Mouse (Mus musculus) small intestine, adult 2 months (tissue): Measurements from ENCODE around the gene Nudt16l1. TPM values are rescaled to one million over a fixed set of nuclear protein-coding genes. Genes with fewer than 3 reads are reported as not detected.
A peak's percentile ranks its signal among the peaks of the same experiment; 100 is the strongest.

Experiments used
- H3K27ac ChIP-seq: fragments of 200-500 bp; 2 replicates; pipeline ENCODE4 v1.5.1; 2012; ENCODE audit warnings: low read depth, low read length, control low read depth, inconsistent platforms; ENCODE audit not compliant: insufficient read depth
- H3K27me3 ChIP-seq: fragments of 200-500 bp; 2 replicates; pipeline ENCODE4 v1.6.1; 2012; ENCODE audit warnings: mild to moderate bottlenecking, moderate library complexity, low read length, inconsistent platforms; ENCODE audit not compliant: control insufficient read depth, insufficient read depth
- H3K36me3 ChIP-seq: fragments of 200-500 bp; 2 replicates; pipeline ENCODE4 v1.6.1; 2012; ENCODE audit warnings: mild to moderate bottlenecking, low read length, control low read depth, inconsistent platforms; ENCODE audit not compliant: control insufficient read depth, insufficient read depth
- H3K4me1 ChIP-seq: fragments of 200-500 bp; 2 replicates; pipeline ENCODE4 v1.6.1; 2012; ENCODE audit warnings: low read length, inconsistent platforms, mixed read lengths; ENCODE audit not compliant: control insufficient read depth, insufficient read depth, insufficient read length
- H3K4me3 ChIP-seq: fragments of 200-500 bp; 2 replicates; pipeline ENCODE4 v1.5.1; 2012; ENCODE audit warnings: low read depth, mild to moderate bottlenecking, control low read depth, inconsistent platforms, low read length, moderate library complexity
- CTCF ChIP-seq: fragments of 200-500 bp; IDR thresholded peaks from 2 replicates; pipeline ENCODE4 v1.5.1; 2012; ENCODE audit warnings: low read depth, mild to moderate bottlenecking, control low read depth, inconsistent platforms, low read length, moderate library complexity, mixed read lengths; ENCODE audit not compliant: insufficient replicate concordance, insufficient read length; ENCODE audit errors: extremely low read depth
- POLR2A ChIP-seq: fragments of 200-500 bp; IDR thresholded peaks from 2 replicates; pipeline ENCODE4 v1.6.1; 2012; ENCODE audit warnings: low read depth, mild to moderate bottlenecking, control low read depth, inconsistent platforms, low read length, moderate library complexity
- WGBS: fragments of 180-500 bp; shearing (Covaris S2); methylation state at CpG from one replicate; pipeline ENCODE4 v1.1.7; 2018; 5-methylcytosine and 5-hydroxymethylcytosine counted together
- polyA plus RNA-seq: library from polyadenylated mRNA; depleted of rRNA; stranded (reverse); fragments of >200 nt; gene quantifications from 2 replicates; pipeline ENCODE4 v1.2.3, GENCODE M21; 2012

The Nudt16l1 gene
- polyA plus RNA-seq, 1 experiment = 42.6 TPM

DNA sequence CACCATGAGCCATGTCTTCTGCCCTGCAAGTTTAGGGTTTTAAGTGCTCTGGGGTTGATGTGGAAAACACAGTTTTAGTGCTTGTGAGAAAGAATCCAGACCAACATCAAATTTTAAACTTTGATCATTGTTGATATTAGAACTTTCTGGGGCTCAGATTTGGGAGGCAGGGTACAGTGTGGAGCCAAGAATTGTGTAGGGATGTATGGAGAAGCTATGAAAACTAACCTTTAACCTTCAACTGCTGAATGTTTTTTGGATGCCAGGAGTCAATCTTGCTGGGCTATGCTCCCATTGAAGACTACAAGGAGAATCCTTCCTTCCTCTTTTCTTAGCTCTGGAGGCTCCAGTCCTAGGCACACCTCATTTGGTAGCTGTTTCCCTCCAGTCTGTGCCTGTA is 32.0 kb upstream of the Nudt16l1 start:
- Histone ChIP-seq H3K27me3 (no peaks in the 10 kb centered on the region), H3K4me1 (peaks cover 18% of the 10 kb centered on the region; the same call in 1 of the 2 replicates), H3K27ac (no peak overlapping the region), H3K4me3 (no peak overlapping the region), H3K36me3 (peaks cover 30% of the 10 kb centered on the region)
- no peak for TF ChIP-seq POLR2A
- TF ChIP-seq CTCF = no peak

- TF ChIP-seq CTCF (no peak), POLR2A (no peak)
- H3K27me3 ChIP-seq = no peaks in the 10 kb centered on the region
- peaks cover 18% of the 10 kb centered on the region; the same call in 1 of the 2 replicates for H3K4me1 ChIP-seq
- WGBS = 62% methylated on average over 2 of the region's 2 CpGs
- no peak overlapping the region for H3K27ac ChIP-seq
- no peak overlapping the region for H3K4me3 ChIP-seq
- H3K36me3 ChIP-seq = peaks cover 37% of the 10 kb centered on the region
These were observed 31.2 kb upstream of the Nudt16l1 start for GRCm38 (mm10) chr16:4907386-4907785.

- WGBS = 87% methylated on average over 5 of the region's 5 CpGs
- peaks cover 41% of the 10 kb centered on the region for H3K36me3 ChIP-seq
- H3K27ac ChIP-seq = no peak overlapping the region
- H3K4me1 ChIP-seq = peaks cover 18% of the 10 kb centered on the region; the same call in 1 of the 2 replicates
- H3K4me3 ChIP-seq = no peak overlapping the region
- H3K27me3 ChIP-seq = no peaks in the 10 kb centered on the region
- TF ChIP-seq POLR2A = no peak
- TF ChIP-seq CTCF = no peak
These were observed 30.6 kb upstream of the Nudt16l1 start for GRCm38 (mm10) chr16:4907972-4908371.

GRCm38 (mm10) chr16:4909745-4910144 is 28.8 kb upstream of the Nudt16l1 start:
- TF ChIP-seq POLR2A (no peak), CTCF (no peak)
- Histone ChIP-seq H3K27ac (no peak overlapping the region), H3K4me3 (no peak overlapping the region), H3K27me3 (no peaks in the 10 kb centered on the region), H3K36me3 (peaks cover 48% of the 10 kb centered on the region), H3K4me1 (peaks cover 14% of the 10 kb centered on the region; the same call in 1 of the 2 replicates)
- WGBS = 99% methylated on average over 2 of the region's 2 CpGs

- peaks cover 52% of the 10 kb centered on the region for H3K36me3 ChIP-seq
- H3K27me3 ChIP-seq = no peaks in the 10 kb centered on the region
- no peak overlapping the region for H3K27ac ChIP-seq
- 94% methylated on average over 8 of the region's 8 CpGs for WGBS
- TF ChIP-seq POLR2A (no peak), CTCF (no peak)
- H3K4me3 ChIP-seq = no peak overlapping the region
- peaks cover 8% of the 10 kb centered on the region; the same call in 1 of the 2 replicates for H3K4me1 ChIP-seq
These were observed 27.8 kb upstream of the Nudt16l1 start for GRCm38 (mm10) chr16:4910758-4911157.

- Histone ChIP-seq H3K4me1 (peaks cover 8% of the 10 kb centered on the region; the same call in 1 of the 2 replicates), H3K4me3 (no peak overlapping the region), H3K27ac (no peak overlapping the region), H3K36me3 (peaks cover 63% of the 10 kb centered on the region), H3K27me3 (no peaks in the 10 kb centered on the region)
- WGBS = 77% methylated on average over 10 of the region's 10 CpGs
- TF ChIP-seq CTCF (no peak), POLR2A (no peak)
These were observed 26.4 kb upstream of the Nudt16l1 start for GRCm38 (mm10) chr16:4912074-4912648.

DNA sequence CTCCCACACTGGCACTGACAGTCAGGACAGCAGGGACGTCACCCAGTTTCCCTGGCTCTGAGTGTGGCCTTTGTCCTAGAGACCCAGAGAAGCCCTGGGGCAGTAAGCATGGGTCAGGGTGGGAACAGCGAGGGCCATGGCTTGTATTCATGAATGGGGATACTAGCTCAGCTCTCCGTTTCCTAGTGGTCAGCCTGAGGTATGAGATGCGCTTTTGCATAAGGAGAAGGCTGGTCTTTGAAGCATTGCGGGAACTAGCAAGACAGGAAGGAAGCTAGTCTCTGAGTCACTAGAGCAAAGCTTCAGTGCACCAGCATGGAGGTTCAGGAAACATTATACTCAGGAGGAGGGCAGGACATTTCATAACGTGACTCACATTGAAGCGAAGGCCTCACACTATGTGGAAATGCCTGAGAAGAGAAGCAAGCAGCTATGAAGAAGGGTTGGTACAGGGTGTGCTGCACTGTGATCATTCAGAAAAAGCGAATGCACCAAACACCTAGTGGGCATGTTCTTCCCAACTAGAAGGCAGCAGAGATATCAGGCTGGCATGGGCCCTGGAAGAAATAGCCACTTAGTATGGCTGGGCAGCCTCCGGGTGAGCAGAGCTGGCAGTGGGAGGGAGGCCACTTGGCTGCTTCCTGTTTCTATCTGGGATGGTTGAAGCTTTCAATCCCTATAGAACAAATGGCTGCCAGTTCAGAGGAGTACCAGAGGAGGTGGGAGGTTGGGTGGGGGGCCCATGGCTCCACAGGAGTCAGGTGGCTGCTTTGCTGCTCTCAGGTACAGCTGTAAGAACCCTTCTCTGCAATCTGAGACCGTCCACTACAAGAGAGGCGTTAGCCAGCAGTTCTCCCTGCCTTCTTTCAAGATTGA is 25.4 kb upstream of the Nudt16l1 start:
- WGBS = 78% methylated on average over 11 of the region's 11 CpGs
- peak overlapping the region; percentile 75 for H3K27ac ChIP-seq
- H3K4me3 ChIP-seq = no peak overlapping the region
- peaks cover 4% of the 10 kb centered on the region; the same call in 1 of the 2 replicates for H3K4me1 ChIP-seq
- peaks cover 61% of the 10 kb centered on the region for H3K36me3 ChIP-seq
- TF ChIP-seq POLR2A = no peak
- no peak for TF ChIP-seq CTCF
- H3K27me3 ChIP-seq = no peaks in the 10 kb centered on the region
